Mouse (Mus musculus) heart, postnatal 14 days (tissue): ENCODE results near the gene Polr2i. TPM values are rescaled to one million over a fixed set of nuclear protein-coding genes. Genes with fewer than 3 reads are reported as not detected.
A peak's percentile ranks its signal among the peaks of the same experiment; 100 is the strongest.

Experiments
- DNase-seq, 2 experiments: peaks; one replicate each; pipeline ENCODE4 v3.0.0; 2021 to 2022
- intact Hi-C: fragments of 180-260 bp; cut with DNase I; formaldehyde crosslinking; loops from one replicate; pipeline ENCODE4 v1.15.1; 2025
- total RNA-seq, 2 experiments: library from RNA; stranded (reverse); gene quantifications; 2 replicates each; pipeline ENCODE4 v1.2.3; 2021

Polr2i gene
- total RNA-seq, 2 experiments from 2014 or later, result 52.8 to 55.5 TPM

GRCm38 (mm10) chr7:30251956-30252954 is 20.5 kb downstream of the Polr2i start:
- intact Hi-C loops, result no loop called here
- DNase-seq, result peak in 1 of 2 experiments; percentile 26

- intact Hi-C loops, result no loop called here
- no peak for DNase-seq
Observed at GRCm38 (mm10) chr7:30265041-30265440, 33.3 kb downstream of the Polr2i start.

DNA sequence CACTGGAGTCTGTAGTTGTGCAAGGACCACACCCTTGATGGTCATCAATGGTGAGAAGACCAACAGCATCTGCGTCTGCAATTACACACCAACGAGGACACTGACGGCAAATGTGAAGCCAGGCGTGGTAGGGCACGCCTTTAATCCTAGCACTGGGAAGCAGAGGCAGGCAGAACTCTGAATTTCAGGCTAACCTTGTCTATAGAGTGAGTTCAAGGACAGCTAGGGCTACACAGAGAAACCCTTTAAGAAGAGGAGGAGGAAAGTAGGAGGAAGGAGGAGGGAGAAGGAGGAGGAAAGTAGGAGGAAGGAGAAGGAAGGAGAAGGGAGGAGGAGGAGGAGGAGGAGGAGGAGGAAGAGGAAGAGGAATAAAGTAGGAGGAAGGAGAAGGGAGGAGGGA is 33.8 kb downstream of the Polr2i start:
- intact Hi-C loops, result no loop called here

DNA sequence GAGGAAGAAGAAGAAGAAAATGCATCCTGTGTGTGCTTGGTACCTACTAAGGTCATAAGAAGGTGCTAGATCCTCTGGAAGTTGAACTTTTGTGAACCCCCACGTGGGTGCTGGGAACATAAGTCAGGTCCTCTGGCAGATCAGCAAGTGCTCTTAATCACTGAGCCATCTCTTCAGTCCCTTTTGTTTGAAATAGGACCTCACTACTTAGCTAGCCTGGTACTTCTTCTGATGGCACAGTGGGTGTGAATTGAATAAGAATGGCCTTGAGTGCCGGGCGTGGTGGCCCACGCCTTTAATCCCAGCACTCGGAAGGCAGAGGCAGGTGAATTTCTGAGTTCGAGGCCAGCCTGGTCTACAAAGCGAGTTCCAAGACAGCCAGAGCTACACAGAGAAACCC is 34.2 kb downstream of the Polr2i start:
- DNase-seq, result no peak

More for the DNA sequence above, 33.8 kb downstream of the Polr2i start:
- no peak for DNase-seq

GRCm38 (mm10) chr7:30266780-30267179 is 35.0 kb downstream of the Polr2i start:
- intact Hi-C loops, result no loop called here

More for the DNA sequence above, 34.2 kb downstream of the Polr2i start:
- intact Hi-C loops, result no loop called here

GRCm38 (mm10) chr7:30269641-30270040 is 37.9 kb downstream of the Polr2i start:
- no peak for DNase-seq
- intact Hi-C loops, result no loop called here

More at GRCm38 (mm10) chr7:30266780-30267179, 35.0 kb downstream of the Polr2i start:
- no peak for DNase-seq

- intact Hi-C loops, result no loop called here
- DNase-seq, result no peak
Observed at GRCm38 (mm10) chr7:30274383-30274782, 42.6 kb downstream of the Polr2i start.

DNA sequence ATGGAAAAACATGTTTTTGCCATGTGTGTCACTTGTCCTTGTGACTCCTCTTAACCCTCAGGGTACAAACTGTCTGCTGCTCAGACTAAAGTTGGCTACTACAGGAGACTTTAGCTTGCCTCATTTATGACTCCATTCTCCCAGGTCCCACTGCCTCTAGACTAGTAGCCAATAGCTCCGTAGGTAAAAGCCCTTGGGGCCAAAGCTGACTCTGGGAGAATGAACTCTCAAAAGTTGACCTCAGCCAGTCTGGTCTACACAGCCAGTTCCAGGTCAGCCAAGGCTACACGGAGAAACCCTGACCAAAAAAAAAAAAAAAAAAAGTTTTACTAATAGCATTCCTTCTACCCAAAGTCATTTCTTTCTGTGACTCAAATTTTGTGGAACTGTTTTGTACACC is 47.2 kb downstream of the Polr2i start:
- intact Hi-C loops, result no loop called here

DNA sequence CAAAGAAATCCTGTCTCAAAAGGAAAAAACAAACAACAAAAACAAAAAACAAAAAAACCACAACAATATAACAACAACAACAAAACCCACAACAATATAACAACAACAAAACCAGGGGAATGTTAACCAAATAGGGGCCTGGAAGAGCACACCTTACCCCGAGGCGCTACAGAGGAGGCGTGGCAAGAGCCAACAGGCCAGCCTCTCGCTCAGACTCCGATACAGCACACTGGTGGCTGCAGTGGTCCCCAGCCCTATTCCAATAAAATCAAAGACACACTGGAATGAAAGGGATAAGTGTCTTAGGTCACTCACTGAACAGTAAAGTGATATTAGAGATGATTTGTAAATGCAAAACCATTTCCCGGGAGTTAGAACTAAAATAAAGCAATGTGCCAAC is 47.8 kb downstream of the Polr2i start:
- intact Hi-C loops, result no loop called here
- no peak for DNase-seq

More for the DNA sequence above, 47.2 kb downstream of the Polr2i start:
- no peak for DNase-seq

GRCm38 (mm10) chr7:30279951-30280669 is 48.4 kb downstream of the Polr2i start, which contains the start of the genes Thap8 and Wdr62:
Thap8 (plus strand) TSS chr7:30280094.
Wdr62 (minus strand) TSS chr7:30280419.
- peak; percentile 91 to 94 for DNase-seq
- intact Hi-C loops, result loop anchor here (5.0 kb wide), 1 partner anchor 48 kb away; the partner anchor contains the start of genes Polr2i and Tbcb

DNA sequence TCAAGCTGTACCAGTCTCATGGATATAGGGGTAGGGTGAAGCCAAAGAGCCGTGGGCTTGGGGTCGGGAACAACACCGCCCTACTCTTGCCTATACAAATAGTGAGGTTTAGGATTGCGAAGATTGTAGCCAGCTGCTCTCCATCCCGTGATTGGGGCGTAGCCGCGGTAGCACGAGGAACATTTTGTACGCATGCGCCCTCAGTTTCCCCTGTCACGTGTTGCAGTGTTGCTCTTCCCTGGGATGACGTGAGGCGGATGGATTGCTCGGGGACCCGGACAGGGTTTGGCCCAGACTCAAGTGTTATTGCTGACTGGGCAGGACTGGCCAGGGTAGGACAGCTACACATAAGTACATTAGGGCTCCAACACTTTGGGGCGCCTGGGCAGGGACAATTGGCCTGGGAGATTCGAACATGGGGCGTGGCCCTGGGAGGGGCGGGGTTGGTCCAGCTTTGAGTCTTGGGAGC is 49.0 kb downstream of the Polr2i start:
- peak; percentile 84 to 88 for DNase-seq
- intact Hi-C loops, result loop anchor here (5.0 kb wide), 1 partner anchor 48 kb away; the partner anchor contains the start of genes Polr2i and Tbcb

- intact Hi-C loops, result loop anchor here (5.0 kb wide), 1 partner anchor 49 kb away; the partner anchor contains the start of genes Polr2i and Tbcb
- DNase-seq, result no peak
Observed at GRCm38 (mm10) chr7:30281522-30281921, 49.8 kb downstream of the Polr2i start.

GRCm38 (mm10) chr7:30282740-30283139 is 51.0 kb downstream of the Polr2i start:
- no peak for DNase-seq
- intact Hi-C loops, result loop anchor here (5.0 kb wide), 1 partner anchor 50 kb away; the partner anchor contains the start of genes Polr2i and Tbcb

Other genes starting within 250 kb of the Polr2i start
- 10 to 100 TPM; 32.0 to 41.7 TPM for gene Zfp568, start 248.0 kb upstream of the Polr2i start, total RNA-seq
- 1 to 10 TPM; 2.2 to 3.3 TPM for gene Zfp14, start 180.6 kb upstream of the Polr2i start, total RNA-seq
- gene Zfp82, start 159.0 kb upstream of the Polr2i start, total RNA-seq, result 1 to 10 TPM; 2.0 to 2.1 TPM
- gene Gm26920, start 141.5 kb upstream of the Polr2i start, total RNA-seq, result not detected
- 1 to 10 TPM; 1.5 to 1.8 TPM for gene Zfp566, start 141.4 kb upstream of the Polr2i start, total RNA-seq
- 10 to 100 TPM; 35.9 to 40.9 TPM for gene Zfp260, start 137.2 kb upstream of the Polr2i start, total RNA-seq
- 1 to 10 TPM; 4.2 to 4.4 TPM for gene Zfp382, start 110.0 kb upstream of the Polr2i start, total RNA-seq
- 10 to 100 TPM; 29.6 to 34.9 TPM for gene Zfp146, start 62.2 kb upstream of the Polr2i start, total RNA-seq
- gene Cox7a1, start 47.8 kb upstream of the Polr2i start, total RNA-seq, result 1,000 to 10,000 TPM; 1,873 to 1,882 TPM
- gene Capns1, start 33.1 kb upstream of the Polr2i start, total RNA-seq, result 100 to 1,000 TPM; 285 to 301 TPM
- 10 to 100 TPM; 47.4 to 60.8 TPM for gene Tbcb, start 324 bp downstream of the Polr2i start, total RNA-seq
- gene Ovol3, start 3.8 kb downstream of the Polr2i start, total RNA-seq, result not detected
- under 1 TPM; 0.22 to 0.43 TPM for gene Thap8, start 48.1 kb downstream of the Polr2i start, total RNA-seq
- 1 to 10 TPM; 2.7 to 2.9 TPM for gene Wdr62, start 48.5 kb downstream of the Polr2i start, total RNA-seq
- gene Clip3, start 59.8 kb downstream of the Polr2i start, total RNA-seq, result 10 to 100 TPM in 1 of 2 experiments, 1 to 10 TPM in 1; 7.0 to 14.1 TPM
- gene Alkbh6, start 76.8 kb downstream of the Polr2i start, total RNA-seq, result 10 to 100 TPM; 22.0 to 23.0 TPM
- gene Syne4, start 82.9 kb downstream of the Polr2i start, total RNA-seq, result 1 to 10 TPM; 1.4 to 1.8 TPM
- under 1 TPM; 0.85 to 0.88 TPM for gene E130208F15Rik, start 89.8 kb downstream of the Polr2i start, total RNA-seq
- gene Sdhaf1, start 91.9 kb downstream of the Polr2i start, total RNA-seq, result 10 to 100 TPM; 12.1 to 12.8 TPM
- 1 to 10 TPM in 1 of 2 experiments, under 1 TPM in 1; 0.83 to 1.2 TPM for gene Lrfn3, start 130.8 kb downstream of the Polr2i start, total RNA-seq
- gene Tyrobp, start 181.8 kb downstream of the Polr2i start, total RNA-seq, result 10 to 100 TPM; 18.6 to 19.9 TPM
- 1 to 10 TPM; 1.2 to 1.3 TPM for gene Hcst, start 187.9 kb downstream of the Polr2i start, total RNA-seq
- under 1 TPM; 0.67 to 0.71 TPM for gene Nfkbid, start 189.8 kb downstream of the Polr2i start, total RNA-seq
- gene Aplp1, start 213.6 kb downstream of the Polr2i start, total RNA-seq, result 1 to 10 TPM; 4.0 to 4.4 TPM
- not detected for gene Kirrel2, start 225.7 kb downstream of the Polr2i start, total RNA-seq
- not detected for gene Nphs1, start 226.4 kb downstream of the Polr2i start, total RNA-seq